Mouse (Mus musculus): Measurements from ENCODE around the gene Gtpbp10. TPM values are rescaled to one million over a fixed set of nuclear protein-coding genes. Genes with fewer than 3 reads are reported as not detected.

Gtpbp10 gene
- polyA plus RNA-seq (2011; ENCODE audit: insufficient read depth, insufficient read length, low replicate concordance, missing spikeins) = 6.0 and 14.4 TPM in 2 replicates

- no peaks in the 10 kb centered on the region; the same call in 1 of the 2 replicates for H3K4me1 ChIP-seq (ENCODE audit: control insufficient read depth, insufficient read depth, low read length)
- H3K4me3 ChIP-seq (replicated peaks; ENCODE audit: control insufficient read depth, low read depth, low read length) = peak within 1 kb of the TSS; percentile 67
- TF ChIP-seq POLR2A (IDR thresholded peaks at IDR 0.05; ENCODE audit: borderline replicate concordance, control insufficient read depth, low read depth, low read length) (peak; percentile 61; the same call in 1 of the 2 replicates), CTCF (IDR thresholded peaks at IDR 0.05; ENCODE audit: control insufficient read depth, insufficient read depth, low read length) (no peak)
- no peak within 1 kb of the TSS; the same call in 1 of the 2 replicates for H3K27ac ChIP-seq (ENCODE audit: control insufficient read depth, insufficient read depth, low read depth, low read length, poor library complexity)
- WGBS = under 1% methylated on average over 43 of the region's 43 CpGs
Observed at GRCm38 (mm10) chr5:5559079-5559740, at the start of gene Gtpbp10. Gtpbp10 (minus strand) TSS chr5:5559538.

GRCm38 (mm10) chr5:5587686-5588085 is 28.3 kb upstream of the Gtpbp10 start:
- no peak overlapping the region for H3K27ac ChIP-seq (ENCODE audit: control insufficient read depth, insufficient read depth, low read depth, low read length, poor library complexity)
- H3K4me3 ChIP-seq (replicated peaks; ENCODE audit: control insufficient read depth, low read depth, low read length) = no peak overlapping the region
- H3K4me1 ChIP-seq (ENCODE audit: control insufficient read depth, insufficient read depth, low read length) = no peaks in the 10 kb centered on the region
- WGBS = 65% methylated on average over 3 of the region's 3 CpGs
- TF ChIP-seq CTCF (IDR thresholded peaks at IDR 0.05; ENCODE audit: control insufficient read depth, insufficient read depth, low read length) (no peak), POLR2A (IDR thresholded peaks at IDR 0.05; ENCODE audit: borderline replicate concordance, control insufficient read depth, low read depth, low read length) (no peak)

- Histone ChIP-seq H3K4me1 (ENCODE audit: control insufficient read depth, insufficient read depth, low read length) (no peaks in the 10 kb centered on the region), H3K27ac (ENCODE audit: control insufficient read depth, insufficient read depth, low read depth, low read length, poor library complexity) (no peak within 1 kb of the TSS), H3K4me3 (replicated peaks; ENCODE audit: control insufficient read depth, low read depth, low read length) (no peak within 1 kb of the TSS)
- TF ChIP-seq POLR2A (IDR thresholded peaks at IDR 0.05; ENCODE audit: borderline replicate concordance, control insufficient read depth, low read depth, low read length) = no peak
- TF ChIP-seq CTCF (IDR thresholded peaks at IDR 0.05; ENCODE audit: control insufficient read depth, insufficient read depth, low read length) = no peak
- 3% methylated on average over 24 of the region's 24 CpGs for WGBS
Observed at GRCm38 (mm10) chr5:5573749-5574317, 14.5 kb upstream of the Gtpbp10 start, which contains the start of gene Gm8773. Gm8773 (plus strand) TSS chr5:5573799.

GRCm38 (mm10) chr5:5562435-5562834 is 3.1 kb upstream of the Gtpbp10 start:
- 56% methylated on average over 3 of the region's 3 CpGs for WGBS

DNA sequence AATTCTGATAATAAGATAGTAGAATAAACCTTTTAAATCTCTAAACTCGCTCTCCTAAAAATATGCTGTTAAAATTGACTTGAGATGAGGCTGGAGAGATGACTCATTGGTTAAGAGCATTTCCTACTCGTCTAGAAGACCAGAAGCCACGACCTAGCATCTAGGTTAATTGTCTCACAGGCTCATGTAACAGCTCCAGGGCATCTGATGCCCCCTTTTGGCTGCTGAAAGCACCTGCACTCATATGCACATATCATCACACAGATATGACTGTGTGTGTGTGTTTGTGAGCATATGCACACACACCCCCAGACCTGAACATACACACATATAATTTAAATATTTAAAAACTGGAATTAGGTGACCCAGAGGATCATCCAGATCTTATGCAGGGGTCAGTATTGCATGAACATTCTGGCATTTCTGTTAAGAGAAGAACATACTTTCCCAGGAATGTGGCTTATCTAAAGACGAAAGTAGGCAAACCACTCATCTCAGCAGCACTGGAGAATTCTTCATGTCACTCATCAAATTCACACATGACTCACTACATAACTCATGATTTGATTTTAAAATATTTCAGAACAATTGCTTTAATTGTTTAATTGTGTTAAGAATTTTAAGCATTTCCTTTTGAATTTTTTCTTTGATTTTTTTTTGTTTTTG is 1.8 kb upstream of the Gtpbp10 start:
- TF ChIP-seq CTCF (IDR thresholded peaks at IDR 0.05; ENCODE audit: control insufficient read depth, insufficient read depth, low read length) (no peak), POLR2A (IDR thresholded peaks at IDR 0.05; ENCODE audit: borderline replicate concordance, control insufficient read depth, low read depth, low read length) (no peak)
- Histone ChIP-seq H3K27ac (ENCODE audit: control insufficient read depth, insufficient read depth, low read depth, low read length, poor library complexity) (no peak overlapping the region), H3K4me3 (replicated peaks; ENCODE audit: control insufficient read depth, low read depth, low read length) (no peak overlapping the region), H3K4me1 (ENCODE audit: control insufficient read depth, insufficient read depth, low read length) (no peaks in the 10 kb centered on the region; the same call in 1 of the 2 replicates)
- WGBS = 66% methylated on average over 4 of the region's 4 CpGs

More at GRCm38 (mm10) chr5:5562435-5562834, 3.1 kb upstream of the Gtpbp10 start:
- no peak overlapping the region for H3K27ac ChIP-seq (ENCODE audit: control insufficient read depth, insufficient read depth, low read depth, low read length, poor library complexity)
- H3K4me1 ChIP-seq (ENCODE audit: control insufficient read depth, insufficient read depth, low read length) = no peaks in the 10 kb centered on the region; the same call in 1 of the 2 replicates
- no peak overlapping the region for H3K4me3 ChIP-seq (replicated peaks; ENCODE audit: control insufficient read depth, low read depth, low read length)
- TF ChIP-seq CTCF (IDR thresholded peaks at IDR 0.05; ENCODE audit: control insufficient read depth, insufficient read depth, low read length) = no peak
- TF ChIP-seq POLR2A (IDR thresholded peaks at IDR 0.05; ENCODE audit: borderline replicate concordance, control insufficient read depth, low read depth, low read length) = no peak

GRCm38 (mm10) chr5:5559798-5560197 is 460 bp upstream of the Gtpbp10 start:
- TF ChIP-seq POLR2A (IDR thresholded peaks at IDR 0.05; ENCODE audit: borderline replicate concordance, control insufficient read depth, low read depth, low read length) = no peak
- TF ChIP-seq CTCF (IDR thresholded peaks at IDR 0.05; ENCODE audit: control insufficient read depth, insufficient read depth, low read length) = no peak
- peak overlapping the region; percentile 67 for H3K4me3 ChIP-seq (replicated peaks; ENCODE audit: control insufficient read depth, low read depth, low read length)
- no peak overlapping the region for H3K27ac ChIP-seq (ENCODE audit: control insufficient read depth, insufficient read depth, low read depth, low read length, poor library complexity)
- H3K4me1 ChIP-seq (ENCODE audit: control insufficient read depth, insufficient read depth, low read length) = no peaks in the 10 kb centered on the region; the same call in 1 of the 2 replicates
- 44% methylated on average over 8 of the region's 8 CpGs for WGBS

DNA sequence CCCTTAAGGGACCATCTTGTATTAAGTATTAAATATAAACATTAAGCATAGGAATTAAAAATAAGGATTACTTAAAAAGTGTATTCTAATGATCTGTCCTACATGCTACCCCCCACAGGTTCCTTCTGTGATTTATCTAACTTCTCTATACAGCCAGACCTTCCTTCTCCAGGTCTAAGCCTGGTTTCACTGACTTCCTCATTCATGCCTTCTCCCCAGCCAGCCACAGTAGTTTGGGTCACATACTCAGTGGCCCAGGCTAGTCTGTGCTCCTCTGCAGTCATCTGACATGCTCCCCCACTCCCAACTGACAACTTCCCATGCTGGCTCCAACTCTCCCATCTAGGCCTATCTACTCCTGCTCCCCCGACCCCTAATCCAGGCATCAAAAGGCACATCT is 8.2 kb downstream of the Gtpbp10 start:
- WGBS = 81% methylated on average over 1 of the region's 1 CpGs
- no peaks in the 10 kb centered on the region for H3K4me1 ChIP-seq (ENCODE audit: control insufficient read depth, insufficient read depth, low read length)
- no peak overlapping the region for H3K4me3 ChIP-seq (replicated peaks; ENCODE audit: control insufficient read depth, low read depth, low read length)
- no peak for TF ChIP-seq POLR2A (IDR thresholded peaks at IDR 0.05; ENCODE audit: borderline replicate concordance, control insufficient read depth, low read depth, low read length)
- no peak for TF ChIP-seq CTCF (IDR thresholded peaks at IDR 0.05; ENCODE audit: control insufficient read depth, insufficient read depth, low read length)
- H3K27ac ChIP-seq (ENCODE audit: control insufficient read depth, insufficient read depth, low read depth, low read length, poor library complexity) = no peak overlapping the region

DNA sequence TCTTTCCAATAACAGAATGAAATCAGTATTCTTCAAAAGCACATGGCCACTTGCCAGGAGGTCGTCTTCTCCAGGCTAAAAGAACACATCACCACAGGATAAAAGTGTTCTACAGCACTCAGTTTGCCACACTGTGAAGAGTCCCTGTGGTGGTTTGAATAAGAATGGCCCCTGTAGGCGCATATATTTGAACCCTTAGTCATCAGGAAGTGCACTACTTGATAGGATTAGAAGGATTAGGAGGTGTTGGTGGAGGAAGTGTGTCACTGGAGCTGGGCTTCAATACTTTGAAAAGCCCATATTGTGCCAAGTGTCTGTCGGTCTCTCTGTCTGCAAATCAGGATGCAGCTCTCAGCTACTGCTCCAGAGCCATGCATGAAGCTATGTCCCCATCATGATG is 19.0 kb downstream of the Gtpbp10 start:
- 63% methylated on average over 3 of the region's 3 CpGs for WGBS

More for the DNA sequence above, 19.0 kb downstream of the Gtpbp10 start:
- no peaks in the 10 kb centered on the region for H3K4me1 ChIP-seq (ENCODE audit: control insufficient read depth, insufficient read depth, low read length)
- H3K4me3 ChIP-seq (replicated peaks; ENCODE audit: control insufficient read depth, low read depth, low read length) = no peak overlapping the region
- no peak overlapping the region for H3K27ac ChIP-seq (ENCODE audit: control insufficient read depth, insufficient read depth, low read depth, low read length, poor library complexity)
- TF ChIP-seq POLR2A (IDR thresholded peaks at IDR 0.05; ENCODE audit: borderline replicate concordance, control insufficient read depth, low read depth, low read length) (no peak), CTCF (IDR thresholded peaks at IDR 0.05; ENCODE audit: control insufficient read depth, insufficient read depth, low read length) (no peak)

All from bone marrow, adult 2 months (tissue).